8 mouse cellular contexts compared by ENCODE assay signal in the genomic region with DNA sequence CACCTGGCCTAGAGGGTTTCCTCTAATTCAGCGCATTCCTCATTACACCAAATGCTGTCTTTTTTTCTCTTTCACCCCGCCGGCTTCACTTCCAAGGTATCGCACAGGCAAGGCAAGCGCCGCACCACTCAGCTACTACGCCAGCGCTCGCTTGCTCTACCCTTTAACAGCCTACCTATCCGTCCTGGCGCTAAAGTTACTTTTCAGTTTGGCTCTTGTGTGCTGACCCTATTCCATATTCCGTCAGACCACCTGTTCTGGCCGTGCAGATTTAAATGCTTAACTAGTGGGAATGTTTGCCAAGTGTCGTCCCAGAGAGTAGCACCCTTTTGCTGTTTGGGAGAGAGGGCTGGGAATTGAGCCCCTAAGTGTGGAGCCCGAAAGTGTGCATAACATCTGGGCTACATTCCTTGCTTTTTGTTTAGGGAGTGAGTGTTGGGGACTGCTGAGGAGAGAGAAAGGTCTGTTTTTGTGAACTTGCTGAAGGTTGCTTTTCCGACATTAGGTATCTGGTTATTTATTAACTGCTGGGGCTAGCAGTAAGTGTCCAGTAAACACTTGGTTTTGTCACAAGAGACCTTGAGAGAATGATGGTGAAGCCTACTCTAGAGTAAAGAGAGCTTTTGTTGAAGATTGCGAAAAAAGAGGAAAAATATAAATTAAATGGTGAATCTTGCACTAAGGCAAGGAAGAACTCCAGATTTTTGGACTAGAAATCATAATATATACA. TPM values are rescaled to one million over a fixed set of nuclear protein-coding genes. Genes with fewer than 3 reads are reported as not detected.
A peak's percentile ranks its signal among the peaks of the same experiment; 100 is the strongest.
DNase-seq lines count a peak whose midpoint lies in the region; ATAC-seq and TF ChIP-seq lines count a peak whose summit lies in the region.

No protein-coding gene starts in this region.

- no peaks in the 10 kb centered on the region for H3K9me3 ChIP-seq in embryonic facial prominence, embryonic 13.5 days
- H3K9me3 ChIP-seq in hindbrain, embryonic 16.5 days (ENCODE audit: control insufficient read depth, low read length), result no peaks in the 10 kb centered on the region
- no peaks in the 10 kb centered on the region for H3K9me3 ChIP-seq in liver, embryonic 11.5 days (ENCODE audit: control insufficient read depth, low read length)
- H3K9me3 ChIP-seq in neural tube, embryonic 11.5 days (ENCODE audit: control insufficient read depth, low read length), result no peaks in the 10 kb centered on the region

- intact Hi-C loops in gastrocnemius, adult 2 months (cut with DNase I), result no loop called here

- peak overlapping the region; percentile 88 for H3K4me2 ChIP-seq in embryonic facial prominence, embryonic 13.5 days
- peak overlapping the region; percentile 97 for H3K4me2 ChIP-seq in hindbrain, embryonic 16.5 days (ENCODE audit: low read length)
- peak overlapping the region; percentile 96 for H3K4me2 ChIP-seq in liver, embryonic 11.5 days
- peak overlapping the region; percentile 94 for H3K4me2 ChIP-seq in neural tube, embryonic 11.5 days (ENCODE audit: low read depth)

- no peaks in the 10 kb centered on the region for H3K27me3 ChIP-seq in embryonic facial prominence, embryonic 13.5 days
- no peaks in the 10 kb centered on the region for H3K27me3 ChIP-seq in hindbrain, embryonic 16.5 days (replicated peaks; ENCODE audit: control insufficient read depth, insufficient read depth, low read length)
- H3K27me3 ChIP-seq in liver, embryonic 11.5 days (replicated peaks; ENCODE audit: control insufficient read depth, insufficient read depth, low read length), result no peaks in the 10 kb centered on the region
- H3K27me3 ChIP-seq in neural tube, embryonic 11.5 days (ENCODE audit: control insufficient read depth, insufficient read depth, low read length), result no peaks in the 10 kb centered on the region

- ATAC-seq in embryonic facial prominence, embryonic 13.5 days (ENCODE audit: insufficient number of reproducible peaks, insufficient read depth, low FRiP score, low TSS enrichment, low read depth), result no peak
- no peak for ATAC-seq in hindbrain, embryonic 16.5 days
- ATAC-seq in liver, embryonic 11.5 days (replicated peaks; ENCODE audit: low FRiP score), result no peak
- ATAC-seq in neural tube, embryonic 11.5 days (ENCODE audit: insufficient read depth, low FRiP score, low TSS enrichment), result no peak

- peak overlapping the region; percentile 75 for H3K9ac ChIP-seq in embryonic facial prominence, embryonic 13.5 days
- H3K9ac ChIP-seq in hindbrain, embryonic 16.5 days (ENCODE audit: low read depth, low read length), result peak overlapping the region; percentile 79
- peak overlapping the region; percentile 86 for H3K9ac ChIP-seq in liver, embryonic 11.5 days (ENCODE audit: low read depth, low read length)
- peak overlapping the region; percentile 61 for H3K9ac ChIP-seq in neural tube, embryonic 11.5 days (ENCODE audit: low read length)

- TF ChIP-seq CTCF in gastrocnemius, adult 2 months (IDR thresholded peaks at IDR 0.05), result no peak

- H3K27ac ChIP-seq in gastrocnemius, adult 2 months, result peak overlapping the region; percentile 96
- 0 out of 2 replicates have a peak overlapping the region, but pooled peaks have one; percentile 81 for H3K27ac ChIP-seq in embryonic facial prominence, embryonic 13.5 days
- H3K27ac ChIP-seq in hindbrain, embryonic 16.5 days (ENCODE audit: low read depth, low read length), result no peak overlapping the region
- H3K27ac ChIP-seq in liver, embryonic 11.5 days (ENCODE audit: low read depth, low read length), result peak overlapping the region; percentile 53; the same call in 1 of the 2 replicates
- H3K27ac ChIP-seq in neural tube, embryonic 11.5 days (ENCODE audit: low read depth, low read length), result no peak overlapping the region

- peak; percentile 32 for DNase-seq in gastrocnemius, adult 2 months
- DNase-seq in gastrocnemius, adult 8-10 months (ENCODE audit: low spot score in 2 of 2), result no peak
- DNase-seq in liver, embryonic 11.5 days (ENCODE audit: low spot score), result no peak
- peak; percentile 28 for DNase-seq in neural tube, embryonic 11.5 days (ENCODE audit: low spot score)
- DNase-seq in right cerebral cortex, adult 2 months (ENCODE audit: low spot score in 2 of 2), result no peak
- DNase-seq in layer of hippocampus, adult 8-10 months (ENCODE audit: low spot score in 2 of 2), result no peak

- H3K4me1 ChIP-seq in embryonic facial prominence, embryonic 13.5 days, result peaks cover 17% of the 10 kb centered on the region
- H3K4me1 ChIP-seq in hindbrain, embryonic 16.5 days (ENCODE audit: control insufficient read depth, insufficient read depth, low read depth, low read length), result peaks cover 14% of the 10 kb centered on the region
- 0 out of 2 replicates have a peak, but pooled peaks cover 2% of the 10 kb centered on the region for H3K4me1 ChIP-seq in liver, embryonic 11.5 days (replicated peaks; ENCODE audit: control insufficient read depth, insufficient read depth, low read length)
- 0 out of 2 replicates have a peak, but pooled peaks cover 4% of the 10 kb centered on the region for H3K4me1 ChIP-seq in neural tube, embryonic 11.5 days (ENCODE audit: control insufficient read depth, insufficient read depth, low read length)

- H3K36me3 ChIP-seq in embryonic facial prominence, embryonic 13.5 days, result no peaks in the 10 kb centered on the region
- no peaks in the 10 kb centered on the region for H3K36me3 ChIP-seq in hindbrain, embryonic 16.5 days (ENCODE audit: control insufficient read depth, insufficient read depth, low read length)
- H3K36me3 ChIP-seq in liver, embryonic 11.5 days (ENCODE audit: control insufficient read depth, insufficient read depth, low read length), result no peaks in the 10 kb centered on the region
- no peaks in the 10 kb centered on the region for H3K36me3 ChIP-seq in neural tube, embryonic 11.5 days (ENCODE audit: control insufficient read depth, insufficient read depth, low read length)

- peak overlapping the region; percentile 85 for H3K4me3 ChIP-seq in gastrocnemius, adult 2 months
- peak overlapping the region; percentile 68 for H3K4me3 ChIP-seq in embryonic facial prominence, embryonic 13.5 days
- peak overlapping the region; percentile 78 for H3K4me3 ChIP-seq in hindbrain, embryonic 16.5 days (ENCODE audit: low read length)
- peak overlapping the region; percentile 86 for H3K4me3 ChIP-seq in liver, embryonic 11.5 days (ENCODE audit: low read depth, low read length)
- H3K4me3 ChIP-seq in neural tube, embryonic 11.5 days (ENCODE audit: low read depth, low read length), result peak overlapping the region; percentile 56

- WGBS in embryonic facial prominence, embryonic 13.5 days, result 6% methylated on average over 17 of the region's 17 CpGs
- WGBS in hindbrain, embryonic 16.5 days, result 8% methylated on average over 17 of the region's 17 CpGs
- 4% methylated on average over 17 of the region's 17 CpGs for WGBS in liver, embryonic 11.5 days
- WGBS in neural tube, embryonic 11.5 days, result 6% methylated on average over 17 of the region's 17 CpGs

RNA-seq across cellular contexts. Expression of a gene that starts 1.2 kb away (rescaled TPM):
- total RNA-seq in gastrocnemius, adult 2 months (2021), result 10 to 100 TPM; 30.1 to 37.8 TPM
- 10 to 100 TPM; 29.3 to 37.6 (median 32.7) TPM for total RNA-seq in gastrocnemius, adult 8-10 months (2022)
- 73.9 and 76.8 TPM in 2 replicates for polyA plus RNA-seq in embryonic facial prominence, embryonic 13.5 days (2015; fragmentation: Nextera tagmentation; extraction: Ambion mirVana)
- polyA plus RNA-seq in hindbrain, embryonic 16.5 days (2015; fragmentation: Nextera tagmentation; extraction: Ambion mirVana), result 37.8 and 38.9 TPM in 2 replicates
- polyA plus RNA-seq in liver, embryonic 11.5 days (2014; fragmentation: Nextera tagmentation; extraction: Ambion mirVana), result 178 and 218 TPM in 2 replicates
- 55.4 and 60.8 TPM in 2 replicates for polyA plus RNA-seq in neural tube, embryonic 11.5 days (2014; fragmentation: Nextera tagmentation; extraction: Ambion mirVana)
- 10 to 100 TPM; 46.4 to 50.7 (median 48.0) TPM for total RNA-seq in layer of hippocampus, adult 8-10 months (2022)

RNA-seq across cellular contexts. Expression of a gene that starts 9.7 kb away (rescaled TPM):
- not detected for total RNA-seq in gastrocnemius, adult 2 months (2021)
- not detected for total RNA-seq in gastrocnemius, adult 8-10 months (2022)
- 0.12 TPM in 1 of 2 replicates, not detected in the other for polyA plus RNA-seq in embryonic facial prominence, embryonic 13.5 days (2015; fragmentation: Nextera tagmentation; extraction: Ambion mirVana)
- polyA plus RNA-seq in hindbrain, embryonic 16.5 days (2015; fragmentation: Nextera tagmentation; extraction: Ambion mirVana), result not detected in 2 replicates
- polyA plus RNA-seq in liver, embryonic 11.5 days (2014; fragmentation: Nextera tagmentation; extraction: Ambion mirVana), result 0.10 TPM in 1 of 2 replicates, not detected in the other
- polyA plus RNA-seq in neural tube, embryonic 11.5 days (2014; fragmentation: Nextera tagmentation; extraction: Ambion mirVana), result not detected in 2 replicates
- not detected for total RNA-seq in layer of hippocampus, adult 8-10 months (2022)

Comparison
In these comparisons a context has a peak if more than half of its experiments do, and no peak if none do; other contexts are left out.
1. DNase-seq: peak in gastrocnemius, adult 2 months (single experiment) and neural tube, embryonic 11.5 days (single experiment); none in gastrocnemius, adult 8-10 months (0 of 2), liver, embryonic 11.5 days (single experiment), right cerebral cortex, adult 2 months (0 of 2) and layer of hippocampus, adult 8-10 months (0 of 2).
2. H3K27ac ChIP-seq: peak in gastrocnemius, adult 2 months (single experiment), embryonic facial prominence, embryonic 13.5 days (single experiment) and liver, embryonic 11.5 days (single experiment); none in hindbrain, embryonic 16.5 days (single experiment) and neural tube, embryonic 11.5 days (single experiment).
3. Peak in every context shown above with its lines, with median percentiles within 50 percentile points of each other: H3K4me3 ChIP-seq, H3K4me2 ChIP-seq and H3K9ac ChIP-seq.